Comparison of ENCODE assay signal across 10 mouse cellular contexts in genomic region chr11:57701193-57701925, GRCm38 (mm10). TPM values are rescaled to one million over a fixed set of nuclear protein-coding genes. Genes with fewer than 3 reads are reported as not detected.
DNase-seq lines count a peak whose midpoint lies in the region; ATAC-seq and TF ChIP-seq lines count a peak whose summit lies in the region.
"Had no signal": no experiment of that assay in that cellular context is flagged by ENCODE, and none has a peak within 500 bp of the region (broad histone marks: within the 10 kb centered on the region; RNA-seq: fewer than 3 reads in every experiment).

No protein-coding gene starts in this region.

- H3K4me3 ChIP-seq in kidney, embryonic 16.5 days (ENCODE audit: low read length): no peak overlapping the region
- no peak overlapping the region for H3K4me3 ChIP-seq in kidney, postnatal 0 days (replicated peaks; ENCODE audit: low read depth, low read length)

- WGBS in kidney, embryonic 16.5 days: 74% methylated on average over 11 of the region's 11 CpGs
- 64% methylated on average over 11 of the region's 11 CpGs for WGBS in kidney, postnatal 0 days

- peaks cover 6% of the 10 kb centered on the region; the same call in 1 of the 2 replicates for H3K9me3 ChIP-seq in kidney, embryonic 16.5 days (ENCODE audit: low read length)
- no peaks in the 10 kb centered on the region for H3K9me3 ChIP-seq in kidney, postnatal 0 days (replicated peaks; ENCODE audit: low read length)

- H3K4me2 ChIP-seq in kidney, embryonic 16.5 days (replicated peaks; ENCODE audit: low read depth, low read length): no peak overlapping the region
- H3K4me2 ChIP-seq in kidney, postnatal 0 days (ENCODE audit: low read length): no peak overlapping the region

- H3K27ac ChIP-seq in kidney, embryonic 16.5 days (ENCODE audit: low read length): no peak overlapping the region
- no peak overlapping the region for H3K27ac ChIP-seq in kidney, postnatal 0 days

- ATAC-seq in kidney, embryonic 16.5 days (ENCODE audit: low FRiP score, low TSS enrichment): no peak
- no peak for ATAC-seq in kidney, postnatal 0 days (replicated peaks; ENCODE audit: low FRiP score, low read depth)
- ATAC-seq: liver, postnatal 0 days had no signal

- no peak for TF ChIP-seq CTCF in kidney, postnatal 0 days (IDR thresholded peaks at IDR 0.05; ENCODE audit: low read depth)

- no peaks in the 10 kb centered on the region; the same call in 1 of the 2 replicates for H3K36me3 ChIP-seq in kidney, embryonic 16.5 days (ENCODE audit: insufficient read depth, low read length)
- no peaks in the 10 kb centered on the region; the same call in 1 of the 2 replicates for H3K36me3 ChIP-seq in kidney, postnatal 0 days (ENCODE audit: insufficient read depth, low read length)

- H3K27me3 ChIP-seq in kidney, embryonic 16.5 days (ENCODE audit: insufficient read depth, low read length): no peaks in the 10 kb centered on the region
- H3K27me3 ChIP-seq in kidney, postnatal 0 days (ENCODE audit: insufficient read depth, low read length): no peaks in the 10 kb centered on the region

- H3K9ac ChIP-seq in kidney, embryonic 16.5 days (replicated peaks; ENCODE audit: low read length): no peak overlapping the region
- no peak overlapping the region for H3K9ac ChIP-seq in kidney, postnatal 0 days (ENCODE audit: low read depth, low read length)
- H3K9ac ChIP-seq: liver, postnatal 0 days had no signal

- peak; percentile 25 for DNase-seq in kidney, adult 18-20 months
- DNase-seq in right cerebral cortex, postnatal 14 days: peak; percentile 25
- DNase-seq in right cerebral cortex, adult 2 months (ENCODE audit: low spot score in 2 of 2): no peak
- peak; percentile 44 for DNase-seq in kidney, postnatal 0 days (ENCODE audit: low spot score)
- DNase-seq in adrenal gland, postnatal 4 days (ENCODE audit: low spot score in 2 of 2): no peak
- no peak for DNase-seq in thymus, postnatal 4 days
- DNase-seq: cerebellum, postnatal 14 days; liver, postnatal 0 days; thymus, postnatal 36 days had no signal

- H3K4me1 ChIP-seq in kidney, embryonic 16.5 days (ENCODE audit: insufficient read depth, low read length): peaks cover 22% of the 10 kb centered on the region
- 0 out of 2 replicates have a peak, but pooled peaks cover 9% of the 10 kb centered on the region for H3K4me1 ChIP-seq in kidney, postnatal 0 days (replicated peaks; ENCODE audit: insufficient read depth, low read length)

RNA-seq across cellular contexts. Expression of gene Galnt10, which starts 56.1 kb away (rescaled TPM):
- polyA plus RNA-seq in kidney, embryonic 16.5 days (2015; fragmentation: Nextera tagmentation; extraction: Ambion mirVana): 23.6 TPM in 2 replicates
- polyA plus RNA-seq in kidney, postnatal 0 days (2015; fragmentation: Nextera tagmentation; extraction: Ambion mirVana): 18.4 and 19.2 TPM in 2 replicates
- 10 to 100 TPM; 44.5 to 46.2 TPM for total RNA-seq in adrenal gland, postnatal 4 days (2021)

Comparison
In these comparisons a context has a peak if more than half of its experiments do, and no peak if none do; other contexts are left out.
1. DNase-seq: peak in kidney, adult 18-20 months (single experiment), right cerebral cortex, postnatal 14 days (single experiment) and kidney, postnatal 0 days (single experiment); none in right cerebral cortex, adult 2 months (0 of 2), adrenal gland, postnatal 4 days (0 of 2) and thymus, postnatal 4 days (single experiment).